Mouse (Mus musculus): ENCODE results near the gene Csmd2. TPM values are rescaled to one million over a fixed set of nuclear protein-coding genes. Genes with fewer than 3 reads are reported as not detected.

Csmd2 gene
- 0.03 and 0.09 TPM in 2 replicates for polyA plus RNA-seq (2015; fragmentation: Nextera tagmentation; extraction: Ambion mirVana)

DNA sequence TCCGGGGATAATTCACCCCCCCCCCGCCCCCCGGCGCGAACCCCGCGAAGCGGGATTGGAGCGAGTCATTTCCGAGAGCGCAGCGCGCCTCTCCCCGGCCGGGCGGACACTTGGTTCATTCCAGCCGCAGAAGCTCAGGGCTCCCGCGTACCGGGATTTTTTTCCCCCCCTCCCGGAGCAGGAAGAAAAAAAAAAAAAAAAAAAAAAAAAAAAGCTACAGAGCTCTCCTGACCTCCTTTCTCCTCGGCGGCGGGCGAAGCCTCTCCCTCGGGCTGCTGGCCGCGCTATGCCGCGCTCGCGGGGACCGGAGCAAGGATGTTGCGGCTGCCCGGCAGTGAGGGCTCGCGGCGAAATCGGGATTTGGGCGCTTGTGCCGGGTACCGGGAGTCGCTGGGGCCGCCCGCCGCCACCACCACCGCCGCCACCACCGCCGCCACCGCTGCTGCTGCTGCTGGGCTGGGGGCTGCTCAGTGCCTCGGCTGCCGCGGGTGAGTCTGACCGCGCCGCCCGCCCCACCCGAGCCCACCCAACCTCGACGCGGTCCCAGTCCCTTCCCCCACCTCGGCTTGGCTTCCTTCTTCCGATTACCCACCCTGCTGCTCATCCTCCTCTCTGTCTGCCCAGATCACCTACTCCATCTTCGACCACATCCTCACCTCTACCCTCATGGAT, at the start of gene Csmd2:
Gene Csmd2, plus strand, starts transcription at position 74 of the 672 bp plus-strand sequence.
- Histone ChIP-seq H3K4me1 (replicated peaks; ENCODE audit: control insufficient read depth, insufficient read depth, low read length) (no peaks in the 10 kb centered on the region; the same call in 1 of the 2 replicates), H3K4me2 (ENCODE audit: low read depth, low read length) (peak within 1 kb of the TSS; percentile 51), H3K36me3 (ENCODE audit: control insufficient read depth, insufficient read depth, low read length) (no peaks in the 10 kb centered on the region), H3K9me3 (ENCODE audit: control insufficient read depth, low read length) (no peaks in the 10 kb centered on the region), H3K9ac (ENCODE audit: low read length) (no peak within 1 kb of the TSS), H3K27ac (ENCODE audit: low read length) (no peak within 1 kb of the TSS), H3K4me3 (ENCODE audit: low read length) (peak within 1 kb of the TSS; percentile 30), H3K27me3 (ENCODE audit: control insufficient read depth, insufficient read depth, low read depth, low read length) (peaks cover 61% of the 10 kb centered on the region)
- under 1% methylated on average over 41 of the region's 65 CpGs for WGBS
- ATAC-seq (ENCODE audit: low read depth) = no peak

DNA sequence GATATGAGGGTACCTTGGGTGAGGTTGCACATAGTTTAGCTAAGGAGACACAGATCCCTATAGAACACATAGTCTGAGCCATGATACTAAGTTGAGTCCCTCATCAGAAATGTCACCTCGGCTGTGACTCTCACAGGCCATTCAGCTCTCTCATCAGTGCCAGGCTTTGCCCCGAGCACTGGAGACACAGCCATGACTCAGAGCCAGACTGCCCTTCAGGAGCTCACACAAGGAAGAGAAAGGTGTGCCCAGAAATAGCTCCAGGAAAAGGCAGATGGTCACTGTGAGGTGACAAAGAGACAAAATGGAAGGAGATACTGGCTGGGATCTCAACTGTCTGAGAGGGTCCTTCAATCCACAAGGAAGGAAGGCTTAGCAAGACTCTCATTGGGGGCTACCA, 40.0 kb upstream of the Csmd2 start:
- WGBS = 60% methylated on average over 2 of the region's 2 CpGs
- no peak for ATAC-seq (ENCODE audit: low read depth)
- no peaks in the 10 kb centered on the region for H3K36me3 ChIP-seq (ENCODE audit: control insufficient read depth, insufficient read depth, low read length)
- no peak overlapping the region for H3K4me3 ChIP-seq (ENCODE audit: low read length)
- H3K9ac ChIP-seq (ENCODE audit: low read length) = no peak overlapping the region
- no peaks in the 10 kb centered on the region for H3K27me3 ChIP-seq (ENCODE audit: control insufficient read depth, insufficient read depth, low read depth, low read length)
- no peaks in the 10 kb centered on the region for H3K4me1 ChIP-seq (replicated peaks; ENCODE audit: control insufficient read depth, insufficient read depth, low read length)
- H3K27ac ChIP-seq (ENCODE audit: low read length) = no peak overlapping the region
- no peak overlapping the region for H3K4me2 ChIP-seq (ENCODE audit: low read depth, low read length)
- H3K9me3 ChIP-seq (ENCODE audit: control insufficient read depth, low read length) = no peaks in the 10 kb centered on the region

DNA sequence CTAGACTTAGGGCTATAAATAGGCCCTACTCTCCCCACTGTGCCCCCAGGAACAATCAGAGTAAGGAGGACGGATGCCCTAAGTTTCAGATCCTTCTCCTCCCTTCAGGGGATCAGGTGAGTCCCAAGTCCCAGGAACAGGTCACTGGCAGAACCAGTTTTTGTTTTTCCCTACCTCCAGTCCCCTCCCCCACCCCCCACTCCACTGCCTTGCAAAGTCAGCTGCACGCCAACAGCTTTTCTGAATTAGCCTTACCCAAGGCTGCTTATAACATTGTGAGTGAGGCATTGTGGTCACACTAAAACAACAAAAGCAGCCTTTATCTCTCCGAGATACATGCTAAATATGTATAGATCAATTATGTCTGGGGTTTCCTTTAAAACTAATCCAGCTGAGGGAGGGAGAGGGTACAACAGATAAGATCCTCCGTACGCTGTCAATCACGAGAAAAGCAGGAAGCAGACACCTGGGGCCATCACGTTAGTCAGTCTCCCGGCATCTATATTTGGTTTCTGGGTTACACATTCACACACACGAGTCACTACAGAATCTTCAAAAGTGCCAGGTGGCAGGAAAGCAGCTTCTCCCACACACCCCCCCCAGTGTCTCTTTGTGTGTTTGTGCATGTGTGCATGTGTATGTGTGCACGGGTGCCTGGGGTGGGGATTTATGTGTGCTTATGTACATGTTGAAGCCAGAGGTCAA, 34.5 kb upstream of the Csmd2 start:
- Histone ChIP-seq H3K4me2 (ENCODE audit: low read depth, low read length) (no peak overlapping the region), H3K27ac (ENCODE audit: low read length) (no peak overlapping the region), H3K9ac (ENCODE audit: low read length) (no peak overlapping the region), H3K36me3 (ENCODE audit: control insufficient read depth, insufficient read depth, low read length) (no peaks in the 10 kb centered on the region), H3K4me1 (replicated peaks; ENCODE audit: control insufficient read depth, insufficient read depth, low read length) (no peaks in the 10 kb centered on the region), H3K9me3 (ENCODE audit: control insufficient read depth, low read length) (no peaks in the 10 kb centered on the region), H3K27me3 (ENCODE audit: control insufficient read depth, insufficient read depth, low read depth, low read length) (no peaks in the 10 kb centered on the region), H3K4me3 (ENCODE audit: low read length) (no peak overlapping the region)
- WGBS = 30% methylated on average over 10 of the region's 10 CpGs
- no peak for ATAC-seq (ENCODE audit: low read depth)

DNA sequence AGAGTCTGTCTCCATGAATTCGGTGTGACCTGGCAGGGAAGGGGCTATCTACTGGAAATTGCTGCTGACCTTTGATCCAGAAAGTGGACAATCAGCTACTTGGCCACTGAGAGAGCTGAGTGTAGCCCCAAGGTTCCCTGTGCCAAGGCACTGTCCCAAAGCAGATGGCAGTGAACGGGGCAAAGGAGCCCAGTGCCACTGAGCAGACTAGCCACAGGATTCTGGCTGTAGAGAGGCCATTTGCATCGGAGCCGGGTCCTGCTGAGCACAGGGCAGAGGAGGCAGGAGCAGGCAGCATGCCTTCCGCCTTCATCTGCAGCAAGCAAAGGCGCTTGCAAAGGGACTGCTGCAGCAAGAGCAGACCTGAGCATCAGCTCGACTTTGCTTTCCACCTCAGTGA, 18.6 kb upstream of the Csmd2 start:
- WGBS = 7% methylated on average over 7 of the region's 7 CpGs
- Histone ChIP-seq H3K27ac (ENCODE audit: low read length) (no peak overlapping the region), H3K36me3 (ENCODE audit: control insufficient read depth, insufficient read depth, low read length) (no peaks in the 10 kb centered on the region), H3K27me3 (ENCODE audit: control insufficient read depth, insufficient read depth, low read depth, low read length) (peaks cover 27% of the 10 kb centered on the region), H3K4me2 (ENCODE audit: low read depth, low read length) (no peak overlapping the region), H3K9ac (ENCODE audit: low read length) (no peak overlapping the region), H3K4me3 (ENCODE audit: low read length) (no peak overlapping the region), H3K9me3 (ENCODE audit: control insufficient read depth, low read length) (no peaks in the 10 kb centered on the region), H3K4me1 (replicated peaks; ENCODE audit: control insufficient read depth, insufficient read depth, low read length) (no peaks in the 10 kb centered on the region)
- ATAC-seq (ENCODE audit: low read depth) = no peak

DNA sequence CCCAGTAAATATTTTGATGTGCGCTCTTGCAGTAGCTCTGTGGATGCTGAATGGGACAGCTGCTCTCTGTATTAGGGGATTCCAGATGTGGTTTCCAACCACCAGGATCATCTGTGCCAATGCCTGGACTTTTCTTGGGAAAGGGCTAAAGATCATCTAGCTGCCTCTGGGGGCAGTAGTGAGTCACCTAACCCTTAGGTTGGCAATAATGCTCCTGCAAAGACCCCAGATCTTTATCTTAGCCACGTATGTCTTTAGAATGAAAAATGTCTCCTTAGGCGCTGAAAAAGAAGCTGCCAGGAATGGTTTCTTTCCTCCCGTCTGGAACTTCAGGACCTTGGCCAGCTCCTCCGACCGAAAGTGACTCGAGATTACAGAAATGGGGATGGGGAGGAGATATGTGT, 17.6 kb upstream of the Csmd2 start:
- Histone ChIP-seq H3K9ac (ENCODE audit: low read length) (no peak overlapping the region), H3K4me3 (ENCODE audit: low read length) (no peak overlapping the region), H3K9me3 (ENCODE audit: control insufficient read depth, low read length) (no peaks in the 10 kb centered on the region), H3K27ac (ENCODE audit: low read length) (no peak overlapping the region), H3K4me1 (replicated peaks; ENCODE audit: control insufficient read depth, insufficient read depth, low read length) (no peaks in the 10 kb centered on the region), H3K27me3 (ENCODE audit: control insufficient read depth, insufficient read depth, low read depth, low read length) (peaks cover 27% of the 10 kb centered on the region), H3K36me3 (ENCODE audit: control insufficient read depth, insufficient read depth, low read length) (no peaks in the 10 kb centered on the region), H3K4me2 (ENCODE audit: low read depth, low read length) (no peak overlapping the region)
- 3% methylated on average over 7 of the region's 7 CpGs for WGBS
- ATAC-seq (ENCODE audit: low read depth) = no peak

DNA sequence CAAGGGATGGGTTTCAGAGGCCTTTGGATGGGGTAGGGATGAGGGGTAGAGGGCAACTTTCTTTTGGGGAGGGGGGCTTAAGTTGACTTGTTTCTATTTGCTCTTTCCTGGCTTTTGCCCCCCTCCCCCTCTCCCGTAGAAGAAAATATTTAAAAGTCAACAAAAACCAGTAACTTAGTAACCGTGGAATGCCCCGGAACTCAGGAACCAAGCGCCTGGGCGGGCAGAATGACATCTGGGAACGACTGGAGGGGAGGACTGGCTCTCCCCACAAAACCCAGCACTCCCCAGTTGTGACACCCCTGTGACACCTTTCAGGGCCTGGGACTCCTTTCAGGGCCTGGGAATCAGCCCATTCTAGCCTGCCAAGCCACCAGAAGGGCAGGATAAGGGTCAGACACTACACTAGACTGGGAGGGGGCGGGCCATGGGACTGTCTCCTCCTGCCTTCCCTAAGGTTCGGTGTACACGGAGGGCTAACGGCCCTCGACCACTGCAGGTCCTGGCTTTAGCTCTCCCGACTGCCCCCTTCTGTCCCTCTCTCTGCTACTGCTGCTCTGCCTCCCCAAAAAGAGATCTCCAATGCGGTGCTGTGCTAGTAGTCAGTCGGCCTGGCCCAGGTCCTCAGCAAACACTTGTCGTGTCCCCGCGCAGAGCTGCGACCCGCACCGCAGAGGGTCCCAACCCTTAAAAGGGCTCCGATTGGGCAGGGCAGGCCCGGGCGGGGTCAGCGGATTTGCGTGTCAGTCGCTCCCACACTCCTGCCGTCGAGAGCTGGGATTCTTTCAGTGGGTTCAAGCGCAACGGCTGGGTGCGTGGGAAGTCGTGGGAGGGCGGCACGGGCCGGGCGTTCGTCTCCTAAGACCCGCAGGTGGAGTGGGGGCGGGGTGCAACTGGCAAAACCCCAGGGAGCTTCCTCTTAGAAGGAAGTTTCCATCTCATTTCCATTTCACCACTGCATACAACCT, 16.5 kb upstream of the Csmd2 start, which contains the start of gene CK137956:
Gene CK137956, minus strand, starts transcription at position 51 of the 968 bp plus-strand sequence.
- H3K4me1 ChIP-seq (replicated peaks; ENCODE audit: control insufficient read depth, insufficient read depth, low read length) = no peaks in the 10 kb centered on the region
- peaks cover 27% of the 10 kb centered on the region for H3K27me3 ChIP-seq (ENCODE audit: control insufficient read depth, insufficient read depth, low read depth, low read length)
- WGBS = 2% methylated on average over 39 of the region's 39 CpGs
- no peak within 1 kb of the TSS for H3K9ac ChIP-seq (ENCODE audit: low read length)
- H3K36me3 ChIP-seq (ENCODE audit: control insufficient read depth, insufficient read depth, low read length) = no peaks in the 10 kb centered on the region
- H3K27ac ChIP-seq (ENCODE audit: low read length) = no peak within 1 kb of the TSS
- H3K4me3 ChIP-seq (ENCODE audit: low read length) = no peak within 1 kb of the TSS
- H3K9me3 ChIP-seq (ENCODE audit: control insufficient read depth, low read length) = no peaks in the 10 kb centered on the region
- no peak within 1 kb of the TSS for H3K4me2 ChIP-seq (ENCODE audit: low read depth, low read length)
- no peak for ATAC-seq (ENCODE audit: low read depth)

DNA sequence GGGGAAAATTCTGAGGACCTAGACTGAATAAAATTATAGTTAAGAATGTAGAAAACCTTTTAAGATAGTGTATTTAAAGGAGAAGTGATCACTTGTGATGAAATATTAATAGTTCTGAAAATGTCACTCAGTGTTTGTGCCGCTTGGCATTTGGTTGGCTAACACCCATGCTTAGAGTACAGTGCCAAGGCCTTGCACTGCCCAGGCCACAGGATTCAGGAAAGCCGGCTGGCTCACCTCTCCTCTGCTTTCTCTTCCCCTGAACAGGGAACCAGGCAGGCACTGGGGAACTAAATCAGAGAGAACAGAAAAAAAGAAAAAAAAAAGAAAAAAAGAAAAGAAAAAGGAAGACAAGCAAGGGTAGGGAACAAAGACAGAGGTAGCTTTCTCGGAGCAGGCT, 14.7 kb upstream of the Csmd2 start:
- Histone ChIP-seq H3K9ac (ENCODE audit: low read length) (no peak overlapping the region), H3K4me2 (ENCODE audit: low read depth, low read length) (no peak overlapping the region), H3K9me3 (ENCODE audit: control insufficient read depth, low read length) (no peaks in the 10 kb centered on the region), H3K27ac (ENCODE audit: low read length) (no peak overlapping the region), H3K27me3 (ENCODE audit: control insufficient read depth, insufficient read depth, low read depth, low read length) (peaks cover 27% of the 10 kb centered on the region), H3K4me3 (ENCODE audit: low read length) (no peak overlapping the region), H3K4me1 (replicated peaks; ENCODE audit: control insufficient read depth, insufficient read depth, low read length) (no peaks in the 10 kb centered on the region), H3K36me3 (ENCODE audit: control insufficient read depth, insufficient read depth, low read length) (no peaks in the 10 kb centered on the region)
- ATAC-seq (ENCODE audit: low read depth) = no peak
- WGBS = 71% methylated on average over 3 of the region's 3 CpGs

DNA sequence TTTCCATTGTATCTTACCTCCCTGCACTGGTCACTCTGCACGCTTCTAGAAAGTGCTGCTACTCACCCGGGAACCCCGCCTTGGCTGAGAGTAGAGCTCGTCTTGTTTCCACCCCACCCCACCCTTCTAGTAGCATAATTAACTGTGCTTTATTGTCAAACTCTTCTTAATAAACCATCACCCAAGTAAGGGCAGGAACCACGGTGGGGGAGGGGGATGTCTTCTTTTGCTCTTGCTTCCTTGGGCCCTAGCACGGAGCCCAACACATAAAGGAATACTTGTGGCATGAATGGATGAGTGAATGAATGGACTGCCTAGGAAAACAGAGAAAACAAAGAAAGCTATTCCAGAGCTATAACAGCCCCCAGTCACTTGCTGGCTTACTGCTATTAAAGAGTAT, 6.5 kb upstream of the Csmd2 start:
- no peak overlapping the region for H3K9ac ChIP-seq (ENCODE audit: low read length)
- no peak for ATAC-seq (ENCODE audit: low read depth)
- H3K9me3 ChIP-seq (ENCODE audit: control insufficient read depth, low read length) = no peaks in the 10 kb centered on the region
- H3K4me2 ChIP-seq (ENCODE audit: low read depth, low read length) = no peak overlapping the region
- peaks cover 12% of the 10 kb centered on the region for H3K27me3 ChIP-seq (ENCODE audit: control insufficient read depth, insufficient read depth, low read depth, low read length)
- H3K27ac ChIP-seq (ENCODE audit: low read length) = no peak overlapping the region
- no peaks in the 10 kb centered on the region for H3K4me1 ChIP-seq (replicated peaks; ENCODE audit: control insufficient read depth, insufficient read depth, low read length)
- H3K36me3 ChIP-seq (ENCODE audit: control insufficient read depth, insufficient read depth, low read length) = no peaks in the 10 kb centered on the region
- no peak overlapping the region for H3K4me3 ChIP-seq (ENCODE audit: low read length)
- WGBS = 77% methylated on average over 6 of the region's 6 CpGs

DNA sequence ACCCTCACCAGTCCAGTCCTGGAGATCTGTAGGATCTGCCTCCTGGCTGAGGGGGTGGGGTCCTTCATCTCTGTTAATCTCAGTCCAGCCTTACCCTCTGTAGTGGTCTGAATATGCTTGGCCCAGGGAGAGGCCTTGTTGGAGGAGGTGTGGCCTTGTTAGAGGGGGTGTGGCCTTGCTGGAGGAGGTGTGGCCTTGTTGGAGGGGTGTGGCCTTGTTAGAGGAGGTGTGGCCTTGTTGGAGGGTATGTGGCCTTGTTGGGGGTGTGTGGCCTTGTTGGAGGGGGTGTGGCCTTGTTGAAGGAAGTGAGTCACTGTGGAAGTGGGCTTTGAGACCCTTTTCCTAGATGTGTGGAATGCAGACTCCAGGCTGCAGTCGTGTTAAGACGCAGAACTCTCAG, 3.2 kb upstream of the Csmd2 start:
- WGBS = 88% methylated on average over 2 of the region's 2 CpGs
- Histone ChIP-seq H3K36me3 (ENCODE audit: control insufficient read depth, insufficient read depth, low read length) (no peaks in the 10 kb centered on the region), H3K9me3 (ENCODE audit: control insufficient read depth, low read length) (no peaks in the 10 kb centered on the region), H3K4me1 (replicated peaks; ENCODE audit: control insufficient read depth, insufficient read depth, low read length) (no peaks in the 10 kb centered on the region; the same call in 1 of the 2 replicates), H3K4me2 (ENCODE audit: low read depth, low read length) (no peak overlapping the region), H3K9ac (ENCODE audit: low read length) (no peak overlapping the region), H3K27ac (ENCODE audit: low read length) (no peak overlapping the region), H3K27me3 (ENCODE audit: control insufficient read depth, insufficient read depth, low read depth, low read length) (peaks cover 45% of the 10 kb centered on the region), H3K4me3 (ENCODE audit: low read length) (no peak overlapping the region)
- no peak for ATAC-seq (ENCODE audit: low read depth)

All from lung, embryonic 16.5 days (tissue).